Mouse (Mus musculus): ENCODE results near the gene Camkmt.

The Camkmt gene

GRCm38 (mm10) chr17:85375523-85375922 lies 285.2 kb downstream of the Camkmt start:
- DNase-seq, result no peak

- no peak for DNase-seq
Observed at GRCm38 (mm10) chr17:85377496-85377895, 287.1 kb downstream of the Camkmt start.

GRCm38 (mm10) chr17:85379101-85379500 lies 288.7 kb downstream of the Camkmt start:
- DNase-seq, result peak; percentile 17 to 45

- DNase-seq, result no peak
Observed at GRCm38 (mm10) chr17:85381578-85382223, 291.3 kb downstream of the Camkmt start.

GRCm38 (mm10) chr17:85382344-85382743 lies 292.0 kb downstream of the Camkmt start:
- no peak for DNase-seq

- DNase-seq, result no peak
Observed at GRCm38 (mm10) chr17:85382906-85383305, 292.6 kb downstream of the Camkmt start.

GRCm38 (mm10) chr17:85393091-85393890 lies 302.9 kb downstream of the Camkmt start:
- DNase-seq, result no peak

- no peak for DNase-seq
Observed at GRCm38 (mm10) chr17:85393891-85394321, 303.6 kb downstream of the Camkmt start.

- DNase-seq, result no peak
Observed at GRCm38 (mm10) chr17:85395502-85395901, 305.1 kb downstream of the Camkmt start.

- no peak for DNase-seq
Observed at GRCm38 (mm10) chr17:85400751-85401150, 310.4 kb downstream of the Camkmt start.

- no peak for DNase-seq
Observed at GRCm38 (mm10) chr17:85405161-85405560, 314.8 kb downstream of the Camkmt start.

GRCm38 (mm10) chr17:85406195-85406594 lies 315.8 kb downstream of the Camkmt start:
- DNase-seq, result no peak

- no peak for DNase-seq
Observed at GRCm38 (mm10) chr17:85428831-85429230, 338.5 kb downstream of the Camkmt start.

- no peak for DNase-seq
Observed at GRCm38 (mm10) chr17:85432923-85433322, 342.6 kb downstream of the Camkmt start.

GRCm38 (mm10) chr17:85443036-85443435 lies 352.7 kb downstream of the Camkmt start:
- DNase-seq, result no peak

- no peak for DNase-seq
Observed at GRCm38 (mm10) chr17:85454419-85454983, 364.1 kb downstream of the Camkmt start.

GRCm38 (mm10) chr17:85455063-85455462 lies 364.7 kb downstream of the Camkmt start:
- no peak for DNase-seq

GRCm38 (mm10) chr17:85458075-85458474 lies 367.7 kb downstream of the Camkmt start:
- DNase-seq, result no peak

GRCm38 (mm10) chr17:85458589-85458988 lies 368.2 kb downstream of the Camkmt start:
- DNase-seq, result no peak

- DNase-seq, result no peak
Observed at GRCm38 (mm10) chr17:85461577-85461976, 371.2 kb downstream of the Camkmt start.

GRCm38 (mm10) chr17:85463497-85464392 lies 373.4 kb downstream of the Camkmt start:
- DNase-seq, result peak; percentile 19 to 32

- DNase-seq, result peak; percentile 64 to 69
Observed at GRCm38 (mm10) chr17:85464466-85465411, 374.4 kb downstream of the Camkmt start.

Data from kidney, adult 8-10 months (tissue).